Mouse (Mus musculus) cerebellum, adult 2 months (tissue): ENCODE measurements around the gene Arf5.

Experiments
- CTCF ChIP-seq: fragments of 200-500 bp; IDR thresholded peaks from 2 replicates; pipeline ENCODE4 v1.5.1; 2011; ENCODE audit warnings: low read depth, mild to moderate bottlenecking, control low read depth, low read length, moderate library complexity, borderline replicate concordance; ENCODE audit not compliant: insufficient read depth
- POLR2A ChIP-seq: fragments of 200-500 bp; IDR thresholded peaks from 2 replicates; pipeline ENCODE4 v1.6.1; 2011; ENCODE audit warnings: low read length, control low read depth, borderline replicate concordance; ENCODE audit not compliant: insufficient read depth

GRCm38 (mm10) chr6:28428290-28428689 lies 4.9 kb downstream of the Arf5 start, which contains the start of gene Gcc1:
- TF ChIP-seq CTCF (no peak), POLR2A (no peak)
